Mouse (Mus musculus) brain, embryonic 14.5 days (tissue): ENCODE data around the gene Cyp2j12. TPM values are rescaled to one million over a fixed set of nuclear protein-coding genes. Genes with fewer than 3 reads are reported as not detected.
"Not testable (repeated sequence)": the region's sequence is repeated elsewhere in the genome, so short reads cannot be mapped to it uniquely, and the experiment has no call there.

ENCODE experiments used
- DNase-seq: peaks from one replicate; pipeline ENCODE4 v3.0.0-alpha.2; 2011; ENCODE audit warnings: low read depth
- CTCF ChIP-seq: fragments of 200-500 bp; IDR thresholded peaks from 2 replicates; pipeline ENCODE4 v1.5.1; 2012; ENCODE audit warnings: inconsistent platforms, mild to moderate bottlenecking, moderate library complexity, borderline replicate concordance; ENCODE audit not compliant: insufficient read depth, insufficient read length; ENCODE audit errors: extremely low read depth
- POLR2A ChIP-seq: fragments of 200-500 bp; IDR thresholded peaks from 2 replicates; pipeline ENCODE4 v1.6.1; 2012; ENCODE audit warnings: mild to moderate bottlenecking, inconsistent platforms, borderline replicate concordance; ENCODE audit not compliant: poor library complexity, insufficient read depth, insufficient read length, severe bottlenecking; ENCODE audit errors: extremely low read depth
- polyA plus RNA-seq: library from polyadenylated mRNA; depleted of rRNA; stranded (reverse); fragments of >200 nt; gene quantifications from 2 replicates; pipeline ENCODE4 v1.2.3, GENCODE M21; 2012; rRNA removed

The Cyp2j12 gene
- polyA plus RNA-seq = not detected in 2 replicates

GRCm38 (mm10) chr4:96140732-96141467 lies at the start of gene Cyp2j12:
Gene Cyp2j12 (minus strand): TSS chr4:96141152.
- no peak for DNase-seq
- no peak for TF ChIP-seq CTCF
- no peak for TF ChIP-seq POLR2A

- not testable (repeated sequence) for DNase-seq
Measured at GRCm38 (mm10) chr4:96189321-96189720, 48.4 kb upstream of the Cyp2j12 start.

GRCm38 (mm10) chr4:96188671-96189070 lies 47.7 kb upstream of the Cyp2j12 start:
- DNase-seq = not testable (repeated sequence)

- DNase-seq = not testable (repeated sequence)
Measured at GRCm38 (mm10) chr4:96188146-96188545, 47.2 kb upstream of the Cyp2j12 start.

- DNase-seq = not testable (repeated sequence)
Measured at GRCm38 (mm10) chr4:96184716-96185115, 43.8 kb upstream of the Cyp2j12 start.

- TF ChIP-seq CTCF (no peak), POLR2A (no peak)
- no peak for DNase-seq
Measured at GRCm38 (mm10) chr4:96162839-96163238, 21.9 kb upstream of the Cyp2j12 start.

GRCm38 (mm10) chr4:96161575-96161974 lies 20.6 kb upstream of the Cyp2j12 start:
- TF ChIP-seq CTCF (no peak), POLR2A (no peak)
- DNase-seq = no peak

GRCm38 (mm10) chr4:96139226-96139625 lies 1.7 kb downstream of the Cyp2j12 start:
- DNase-seq = no peak
- TF ChIP-seq CTCF = no peak
- no peak for TF ChIP-seq POLR2A

GRCm38 (mm10) chr4:96134246-96134645 lies 6.7 kb downstream of the Cyp2j12 start:
- TF ChIP-seq POLR2A (no peak), CTCF (no peak)
- DNase-seq = no peak

- TF ChIP-seq CTCF = no peak
- TF ChIP-seq POLR2A = no peak
- DNase-seq = no peak
Measured at GRCm38 (mm10) chr4:96096841-96097240, 44.1 kb downstream of the Cyp2j12 start.

- DNase-seq = peak; percentile 3
- TF ChIP-seq POLR2A = no peak
- TF ChIP-seq CTCF = no peak
Measured at GRCm38 (mm10) chr4:96091869-96092268, 49.1 kb downstream of the Cyp2j12 start.

GRCm38 (mm10) chr4:96089356-96090048 lies 51.5 kb downstream of the Cyp2j12 start:
- peak; percentile 33 for DNase-seq

- TF ChIP-seq POLR2A (no peak), CTCF (no peak)
- no peak for DNase-seq
Measured at GRCm38 (mm10) chr4:96078308-96078707, 62.6 kb downstream of the Cyp2j12 start.
